Mouse (Mus musculus) liver, embryonic 15.5 days (tissue): ENCODE measurements around the gene Cyyr1. TPM values are rescaled to one million over a fixed set of nuclear protein-coding genes. Genes with fewer than 3 reads are reported as not detected.

ENCODE experiments used
- ATAC-seq: fragments of 200-750 bp; cut with Nextera tagmentation; 2 replicates; pipeline ENCODE4 v1.8.0; 2017; ENCODE audit warnings: moderate number of reproducible peaks, mild to moderate bottlenecking, moderate library complexity; ENCODE audit not compliant: insufficient read depth
- H3K27ac ChIP-seq: fragments of 300-500 bp; sonication (generic); replicated peaks from 2 replicates; pipeline ENCODE4 v1.5.1; 2015; ENCODE audit warnings: mild to moderate bottlenecking, inconsistent platforms
- H3K27me3 ChIP-seq: fragments of 300-500 bp; sonication (generic); 2 replicates; pipeline ENCODE4 v1.6.1; 2015; ENCODE audit warnings: mild to moderate bottlenecking, inconsistent platforms
- H3K36me3 ChIP-seq: fragments of 300-500 bp; sonication (generic); replicated peaks from 2 replicates; pipeline ENCODE4 v1.6.1; 2015; ENCODE audit warnings: moderate library complexity, mild to moderate bottlenecking, inconsistent platforms
- H3K4me1 ChIP-seq: fragments of 300-500 bp; sonication (generic); replicated peaks from 2 replicates; pipeline ENCODE4 v1.6.1; 2015; ENCODE audit warnings: inconsistent platforms
- H3K4me2 ChIP-seq: fragments of 300-500 bp; sonication (generic); 2 replicates; pipeline ENCODE4 v1.6.1; 2015; ENCODE audit warnings: moderate library complexity, mild to moderate bottlenecking, inconsistent platforms
- H3K4me3 ChIP-seq: fragments of 300-500 bp; sonication (generic); replicated peaks from 2 replicates; pipeline ENCODE4 v1.5.1; 2015; ENCODE audit warnings: mild to moderate bottlenecking, inconsistent platforms
- H3K9ac ChIP-seq: fragments of 300-500 bp; sonication (generic); 2 replicates; pipeline ENCODE4 v1.6.1; 2015; ENCODE audit warnings: moderate library complexity, mild to moderate bottlenecking, inconsistent platforms
- H3K9me3 ChIP-seq: fragments of 300-500 bp; sonication (generic); replicated peaks from 2 replicates; pipeline ENCODE4 v1.6.1; 2016; ENCODE audit warnings: inconsistent platforms
- WGBS: fragments of 180-500 bp; shearing (Covaris S2); methylation state at CpG from one replicate; pipeline ENCODE4 v1.1.7; 2015; ENCODE audit warnings: mixed read lengths; ENCODE audit not compliant: insufficient replicate concordance; 5-methylcytosine and 5-hydroxymethylcytosine counted together
- polyA plus RNA-seq: library from polyadenylated mRNA; unstranded; fragments of >200 nt; fragmentation: Nextera tagmentation; extraction: Ambion mirVana; gene quantifications from 2 replicates; pipeline ENCODE4 v1.2.1, GENCODE M21; 2015

Cyyr1 gene
- polyA plus RNA-seq, 1 experiment from 2014 or later = 0.52 TPM

GRCm38 (mm10) chr16:85536075-85536474, 17.1 kb downstream of the Cyyr1 start:
- no peaks in the 10 kb centered on the region for H3K27me3 ChIP-seq
- H3K4me1 ChIP-seq = no peaks in the 10 kb centered on the region
- H3K4me2 ChIP-seq = no peak overlapping the region
- H3K9ac ChIP-seq = no peak overlapping the region
- WGBS = 74% methylated on average over 8 of the region's 8 CpGs
- H3K9me3 ChIP-seq = no peaks in the 10 kb centered on the region
- H3K4me3 ChIP-seq = no peak overlapping the region
- H3K36me3 ChIP-seq = no peaks in the 10 kb centered on the region
- H3K27ac ChIP-seq = no peak overlapping the region
- ATAC-seq = no peak

- Histone ChIP-seq H3K9ac (no peak overlapping the region), H3K4me3 (no peak overlapping the region), H3K27me3 (no peaks in the 10 kb centered on the region), H3K36me3 (no peaks in the 10 kb centered on the region), H3K9me3 (no peaks in the 10 kb centered on the region), H3K27ac (no peak overlapping the region), H3K4me2 (no peak overlapping the region), H3K4me1 (no peaks in the 10 kb centered on the region)
- ATAC-seq = no peak
- WGBS = 61% methylated on average over 12 of the region's 12 CpGs
These were observed 25.2 kb downstream of the Cyyr1 start for GRCm38 (mm10) chr16:85527743-85528620.

- Histone ChIP-seq H3K4me2 (no peak overlapping the region), H3K9me3 (no peaks in the 10 kb centered on the region), H3K27ac (no peak overlapping the region), H3K9ac (no peak overlapping the region), H3K4me3 (no peak overlapping the region), H3K4me1 (no peaks in the 10 kb centered on the region), H3K36me3 (no peaks in the 10 kb centered on the region), H3K27me3 (no peaks in the 10 kb centered on the region)
- 67% methylated on average over 8 of the region's 8 CpGs for WGBS
- no peak for ATAC-seq
These were observed 28.6 kb downstream of the Cyyr1 start for GRCm38 (mm10) chr16:85524589-85524988.

GRCm38 (mm10) chr16:85507264-85507663, 45.9 kb downstream of the Cyyr1 start:
- H3K27me3 ChIP-seq = no peaks in the 10 kb centered on the region
- H3K36me3 ChIP-seq = no peaks in the 10 kb centered on the region
- no peak overlapping the region for H3K27ac ChIP-seq
- 59% methylated on average over 6 of the region's 6 CpGs for WGBS
- no peak overlapping the region for H3K4me3 ChIP-seq
- no peaks in the 10 kb centered on the region for H3K9me3 ChIP-seq
- H3K4me2 ChIP-seq = no peak overlapping the region
- no peak for ATAC-seq
- no peak overlapping the region for H3K9ac ChIP-seq
- no peaks in the 10 kb centered on the region for H3K4me1 ChIP-seq

GRCm38 (mm10) chr16:85505108-85505507, 48.1 kb downstream of the Cyyr1 start:
- Histone ChIP-seq H3K4me2 (no peak overlapping the region), H3K9ac (no peak overlapping the region), H3K27me3 (no peaks in the 10 kb centered on the region), H3K4me3 (no peak overlapping the region), H3K36me3 (no peaks in the 10 kb centered on the region), H3K27ac (no peak overlapping the region), H3K9me3 (no peaks in the 10 kb centered on the region), H3K4me1 (no peaks in the 10 kb centered on the region)
- 59% methylated on average over 3 of the region's 3 CpGs for WGBS
- no peak for ATAC-seq

GRCm38 (mm10) chr16:85503416-85503815, 49.8 kb downstream of the Cyyr1 start:
- no peak overlapping the region for H3K4me2 ChIP-seq
- WGBS = 69% methylated on average over 5 of the region's 5 CpGs
- no peaks in the 10 kb centered on the region for H3K9me3 ChIP-seq
- no peak overlapping the region for H3K9ac ChIP-seq
- H3K27me3 ChIP-seq = no peaks in the 10 kb centered on the region
- no peak overlapping the region for H3K27ac ChIP-seq
- H3K4me3 ChIP-seq = no peak overlapping the region
- no peaks in the 10 kb centered on the region for H3K4me1 ChIP-seq
- no peaks in the 10 kb centered on the region for H3K36me3 ChIP-seq
- ATAC-seq = no peak

GRCm38 (mm10) chr16:85495837-85496236, 57.4 kb downstream of the Cyyr1 start:
- no peak overlapping the region for H3K4me2 ChIP-seq
- no peak overlapping the region for H3K4me3 ChIP-seq
- 74% methylated on average over 2 of the region's 2 CpGs for WGBS
- ATAC-seq = no peak
- H3K36me3 ChIP-seq = no peaks in the 10 kb centered on the region
- no peaks in the 10 kb centered on the region for H3K27me3 ChIP-seq
- H3K9me3 ChIP-seq = no peaks in the 10 kb centered on the region
- no peaks in the 10 kb centered on the region for H3K4me1 ChIP-seq
- H3K9ac ChIP-seq = no peak overlapping the region
- no peak overlapping the region for H3K27ac ChIP-seq

- 47% methylated on average over 5 of the region's 5 CpGs for WGBS
- ATAC-seq = no peak
- H3K27ac ChIP-seq = no peak overlapping the region
These were observed 65.0 kb downstream of the Cyyr1 start for GRCm38 (mm10) chr16:85488105-85488607.

GRCm38 (mm10) chr16:85487266-85487665, 65.9 kb downstream of the Cyyr1 start:
- H3K36me3 ChIP-seq = no peaks in the 10 kb centered on the region
- H3K27me3 ChIP-seq = no peaks in the 10 kb centered on the region
- no peaks in the 10 kb centered on the region for H3K9me3 ChIP-seq
- no peak overlapping the region for H3K4me3 ChIP-seq
- no peaks in the 10 kb centered on the region for H3K4me1 ChIP-seq
- no peak overlapping the region for H3K4me2 ChIP-seq
- 72% methylated on average over 7 of the region's 7 CpGs for WGBS
- no peak for ATAC-seq
- H3K27ac ChIP-seq = no peak overlapping the region
- no peak overlapping the region for H3K9ac ChIP-seq

More at GRCm38 (mm10) chr16:85488105-85488607, 65.0 kb downstream of the Cyyr1 start:
- Histone ChIP-seq H3K4me1 (no peaks in the 10 kb centered on the region), H3K9ac (no peak overlapping the region), H3K27me3 (no peaks in the 10 kb centered on the region), H3K9me3 (no peaks in the 10 kb centered on the region), H3K4me3 (no peak overlapping the region), H3K4me2 (no peak overlapping the region), H3K36me3 (no peaks in the 10 kb centered on the region)

- no peaks in the 10 kb centered on the region for H3K9me3 ChIP-seq
- H3K4me2 ChIP-seq = no peak overlapping the region
- H3K4me3 ChIP-seq = no peak overlapping the region
- no peaks in the 10 kb centered on the region for H3K36me3 ChIP-seq
- H3K27ac ChIP-seq = no peak overlapping the region
- H3K4me1 ChIP-seq = no peaks in the 10 kb centered on the region
- no peak for ATAC-seq
- WGBS = 62% methylated on average over 4 of the region's 4 CpGs
- H3K27me3 ChIP-seq = no peaks in the 10 kb centered on the region
- H3K9ac ChIP-seq = no peak overlapping the region
These were observed 68.6 kb downstream of the Cyyr1 start for GRCm38 (mm10) chr16:85484557-85484956.

- Histone ChIP-seq H3K4me3 (no peak overlapping the region), H3K9ac (no peak overlapping the region), H3K27ac (no peak overlapping the region), H3K27me3 (no peaks in the 10 kb centered on the region), H3K36me3 (no peaks in the 10 kb centered on the region), H3K4me1 (no peaks in the 10 kb centered on the region), H3K9me3 (no peaks in the 10 kb centered on the region), H3K4me2 (no peak overlapping the region)
- WGBS = 69% methylated on average over 5 of the region's 5 CpGs
- no peak for ATAC-seq
These were observed 78.6 kb downstream of the Cyyr1 start for GRCm38 (mm10) chr16:85474552-85475071.
